Mouse (Mus musculus) skeletal muscle tissue, postnatal 0 days (tissue): ENCODE results near the gene Btbd35f16. TPM values are rescaled to one million over a fixed set of nuclear protein-coding genes. Genes with fewer than 3 reads are reported as not detected.

Source experiments
- polyA plus RNA-seq: library from polyadenylated mRNA; unstranded; fragments of >200 nt; fragmentation: Nextera tagmentation; extraction: Ambion mirVana; gene quantifications from 2 replicates; pipeline ENCODE4 v1.2.1, GENCODE M21; 2015

Gene Btbd35f16
- polyA plus RNA-seq: not detected in 2 replicates

GRCm38 (mm10) chrX:3956902-3957301, at the start of gene Btbd35f16:
TSS of gene Btbd35f16 (minus strand) at chrX:3957002.

Other genes with a start within 250 kb of the Btbd35f16 start
- not detected in 2 replicates for gene Btbd35f10, start 204.1 kb downstream of the Btbd35f16 start, polyA plus RNA-seq
- gene Btbd35f3, start 80.7 kb upstream of the Btbd35f16 start, polyA plus RNA-seq: not detected in 2 replicates
- gene Btbd35f28, start 239.6 kb upstream of the Btbd35f16 start, polyA plus RNA-seq: not detected in 2 replicates